Mouse (Mus musculus): ENCODE measurements around the gene Pip4p1. TPM values are rescaled to one million over a fixed set of nuclear protein-coding genes. Genes with fewer than 3 reads are reported as not detected.
"Not testable (repeated sequence)": the region's sequence is repeated elsewhere in the genome, so short reads cannot be mapped to it uniquely, and the experiment has no call there.

Pip4p1 gene
- polyA plus RNA-seq, 1 experiment, result 67.6 TPM

- Histone ChIP-seq H3K4me3 (replicated peaks; ENCODE audit: control insufficient read depth, low read depth, low read length) (peak overlapping the region; percentile 96), H3K4me1 (ENCODE audit: control insufficient read depth, insufficient read depth, low read length) (no peaks in the 10 kb centered on the region; the same call in none of the 2 replicates), H3K27ac (ENCODE audit: control insufficient read depth, insufficient read depth, low read depth, low read length, poor library complexity) (peak overlapping the region; percentile 97)
- WGBS, result 1% methylated on average over 38 of the region's 38 CpGs
- no peak for TF ChIP-seq POLR2A (IDR thresholded peaks at IDR 0.05; ENCODE audit: borderline replicate concordance, control insufficient read depth, low read depth, low read length)
- TF ChIP-seq CTCF (IDR thresholded peaks at IDR 0.05; ENCODE audit: control insufficient read depth, insufficient read depth, low read length), result no peak
Observed at GRCm38 (mm10) chr14:50925111-50925920, 5.3 kb downstream of the Pip4p1 start.

DNA sequence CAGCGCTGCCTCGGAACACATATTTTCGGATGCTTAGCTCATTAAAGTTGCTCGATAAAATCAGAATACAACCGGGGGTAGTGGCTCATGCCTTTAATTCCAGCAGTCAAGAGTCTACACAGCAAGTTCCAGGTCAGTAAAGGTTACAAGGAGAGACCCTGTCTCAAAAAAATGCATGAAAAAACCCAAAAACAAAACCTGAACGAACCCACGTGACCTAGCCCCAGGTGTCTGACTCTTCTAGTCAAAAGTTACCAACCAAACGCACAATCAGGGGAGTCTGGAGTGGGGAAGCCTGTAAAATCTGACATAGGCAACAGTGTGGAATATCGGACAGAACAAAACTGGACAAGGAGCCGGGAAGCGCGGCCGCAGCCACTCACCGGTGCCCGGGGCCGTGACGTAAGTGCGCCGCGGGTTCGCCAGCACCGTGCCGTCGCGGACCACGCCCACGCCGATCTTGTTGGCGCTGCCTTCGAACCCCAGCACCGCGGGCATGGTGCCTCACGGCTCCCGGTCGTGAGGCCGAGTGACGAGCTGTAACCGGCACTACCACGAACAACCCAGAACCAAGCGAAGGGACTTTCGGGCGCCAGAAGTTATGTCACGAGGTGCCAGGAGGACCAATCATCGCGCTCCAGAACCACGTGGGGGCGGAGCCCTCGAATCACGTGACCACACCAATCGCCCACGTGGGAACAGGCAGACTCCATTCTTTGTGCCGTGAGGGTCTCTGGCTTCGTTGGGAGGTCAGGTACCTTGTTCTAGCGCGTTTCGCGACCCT, 6.2 kb downstream of the Pip4p1 start, which contains the start of the genes Osgep and Apex1:
Gene Osgep, minus strand, starts transcription at position 613 of the 784 bp plus-strand sequence.
Gene Apex1, plus strand, starts transcription at position 688 of the 784 bp plus-strand sequence.
- under 1% methylated on average over 57 of the region's 57 CpGs for WGBS

DNA sequence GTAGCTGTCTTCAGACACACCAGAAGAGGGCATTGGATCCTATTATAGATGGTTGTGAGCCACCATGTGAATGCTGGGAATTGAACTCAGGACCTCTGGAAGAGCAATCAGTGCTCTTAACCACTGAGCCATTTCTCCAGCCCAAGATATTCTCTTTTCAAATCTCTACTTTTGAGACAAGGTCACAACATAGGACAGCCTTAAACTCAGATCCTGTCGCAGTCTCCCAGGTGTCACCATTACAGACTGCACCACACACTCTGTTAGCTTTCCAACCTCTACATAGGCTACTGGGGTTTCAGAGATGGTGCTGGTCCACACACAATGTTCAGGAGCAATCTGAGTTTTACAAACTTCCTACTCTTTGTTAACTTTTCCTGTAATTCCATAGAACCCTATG, 7.2 kb downstream of the Pip4p1 start:
- H3K4me1 ChIP-seq (ENCODE audit: control insufficient read depth, insufficient read depth, low read length); H3K27ac ChIP-seq (ENCODE audit: control insufficient read depth, insufficient read depth, low read depth, low read length, poor library complexity); H3K4me3 ChIP-seq (replicated peaks; ENCODE audit: control insufficient read depth, low read depth, low read length): not testable (repeated sequence)
- 60% methylated on average over 1 of the region's 1 CpGs for WGBS

More for the DNA sequence above, 6.2 kb downstream of the Pip4p1 start, which contains the start of the genes Osgep and Apex1:
- no peaks in the 10 kb centered on the region; the same call in none of the 2 replicates for H3K4me1 ChIP-seq (ENCODE audit: control insufficient read depth, insufficient read depth, low read length)
- peak within 1 kb of the TSS; percentile 97 for H3K27ac ChIP-seq (ENCODE audit: control insufficient read depth, insufficient read depth, low read depth, low read length, poor library complexity)
- H3K4me3 ChIP-seq (replicated peaks; ENCODE audit: control insufficient read depth, low read depth, low read length), result peak within 1 kb of the TSS; percentile 96
- TF ChIP-seq POLR2A (IDR thresholded peaks at IDR 0.05; ENCODE audit: borderline replicate concordance, control insufficient read depth, low read depth, low read length) (peak; percentile 84), CTCF (IDR thresholded peaks at IDR 0.05; ENCODE audit: control insufficient read depth, insufficient read depth, low read length) (0 out of 2 replicates have a peak, but pooled peaks have one; percentile 6)

DNA sequence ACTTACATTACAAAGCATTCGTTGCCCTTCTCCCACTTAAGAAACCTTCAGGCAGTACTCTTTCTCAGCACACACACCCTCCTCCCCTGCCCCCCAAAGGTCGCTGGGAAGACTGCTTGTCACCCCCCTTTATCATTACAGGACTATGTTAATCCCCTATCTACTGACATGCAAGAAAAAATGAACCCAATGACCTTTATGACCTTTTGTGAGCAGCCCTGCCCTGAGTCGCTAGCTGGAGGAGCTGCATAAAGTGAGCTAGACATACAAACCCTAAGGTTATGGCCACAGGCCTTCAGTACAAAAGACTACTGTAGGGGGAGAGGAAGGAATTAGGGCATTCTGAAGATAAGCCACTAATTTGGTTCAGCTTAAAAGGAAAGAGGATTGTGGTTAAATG, 19.3 kb downstream of the Pip4p1 start:
- 73% methylated on average over 3 of the region's 3 CpGs for WGBS
- Histone ChIP-seq H3K4me3 (replicated peaks; ENCODE audit: control insufficient read depth, low read depth, low read length) (no peak overlapping the region), H3K27ac (ENCODE audit: control insufficient read depth, insufficient read depth, low read depth, low read length, poor library complexity) (no peak overlapping the region), H3K4me1 (ENCODE audit: control insufficient read depth, insufficient read depth, low read length) (no peaks in the 10 kb centered on the region)
- TF ChIP-seq CTCF (IDR thresholded peaks at IDR 0.05; ENCODE audit: control insufficient read depth, insufficient read depth, low read length) (no peak), POLR2A (IDR thresholded peaks at IDR 0.05; ENCODE audit: borderline replicate concordance, control insufficient read depth, low read depth, low read length) (no peak)

- no peak overlapping the region for H3K4me3 ChIP-seq (replicated peaks; ENCODE audit: control insufficient read depth, low read depth, low read length)
- H3K27ac ChIP-seq (ENCODE audit: control insufficient read depth, insufficient read depth, low read depth, low read length, poor library complexity), result no peak overlapping the region
- H3K4me1 ChIP-seq (ENCODE audit: control insufficient read depth, insufficient read depth, low read length), result no peaks in the 10 kb centered on the region
- WGBS, result 41% methylated on average over 4 of the region's 4 CpGs
- no peak for TF ChIP-seq POLR2A (IDR thresholded peaks at IDR 0.05; ENCODE audit: borderline replicate concordance, control insufficient read depth, low read depth, low read length)
- no peak for TF ChIP-seq CTCF (IDR thresholded peaks at IDR 0.05; ENCODE audit: control insufficient read depth, insufficient read depth, low read length)
Observed at GRCm38 (mm10) chr14:50908126-50908525, 22.5 kb downstream of the Pip4p1 start.

- not testable (repeated sequence) for H3K4me3 ChIP-seq (replicated peaks; ENCODE audit: control insufficient read depth, low read depth, low read length); H3K27ac ChIP-seq (ENCODE audit: control insufficient read depth, insufficient read depth, low read depth, low read length, poor library complexity); H3K4me1 ChIP-seq (ENCODE audit: control insufficient read depth, insufficient read depth, low read length)
Observed at GRCm38 (mm10) chr14:50905327-50905726, 25.3 kb downstream of the Pip4p1 start.

- no peak for TF ChIP-seq POLR2A (IDR thresholded peaks at IDR 0.05; ENCODE audit: borderline replicate concordance, control insufficient read depth, low read depth, low read length)
- TF ChIP-seq CTCF (IDR thresholded peaks at IDR 0.05; ENCODE audit: control insufficient read depth, insufficient read depth, low read length), result no peak
- WGBS, result 93% methylated on average over 4 of the region's 4 CpGs
- H3K27ac ChIP-seq (ENCODE audit: control insufficient read depth, insufficient read depth, low read depth, low read length, poor library complexity), result no peak overlapping the region
- no peak overlapping the region for H3K4me3 ChIP-seq (replicated peaks; ENCODE audit: control insufficient read depth, low read depth, low read length)
- no peaks in the 10 kb centered on the region; the same call in 1 of the 2 replicates for H3K4me1 ChIP-seq (ENCODE audit: control insufficient read depth, insufficient read depth, low read length)
Observed at GRCm38 (mm10) chr14:50904828-50905129, 25.9 kb downstream of the Pip4p1 start.

DNA sequence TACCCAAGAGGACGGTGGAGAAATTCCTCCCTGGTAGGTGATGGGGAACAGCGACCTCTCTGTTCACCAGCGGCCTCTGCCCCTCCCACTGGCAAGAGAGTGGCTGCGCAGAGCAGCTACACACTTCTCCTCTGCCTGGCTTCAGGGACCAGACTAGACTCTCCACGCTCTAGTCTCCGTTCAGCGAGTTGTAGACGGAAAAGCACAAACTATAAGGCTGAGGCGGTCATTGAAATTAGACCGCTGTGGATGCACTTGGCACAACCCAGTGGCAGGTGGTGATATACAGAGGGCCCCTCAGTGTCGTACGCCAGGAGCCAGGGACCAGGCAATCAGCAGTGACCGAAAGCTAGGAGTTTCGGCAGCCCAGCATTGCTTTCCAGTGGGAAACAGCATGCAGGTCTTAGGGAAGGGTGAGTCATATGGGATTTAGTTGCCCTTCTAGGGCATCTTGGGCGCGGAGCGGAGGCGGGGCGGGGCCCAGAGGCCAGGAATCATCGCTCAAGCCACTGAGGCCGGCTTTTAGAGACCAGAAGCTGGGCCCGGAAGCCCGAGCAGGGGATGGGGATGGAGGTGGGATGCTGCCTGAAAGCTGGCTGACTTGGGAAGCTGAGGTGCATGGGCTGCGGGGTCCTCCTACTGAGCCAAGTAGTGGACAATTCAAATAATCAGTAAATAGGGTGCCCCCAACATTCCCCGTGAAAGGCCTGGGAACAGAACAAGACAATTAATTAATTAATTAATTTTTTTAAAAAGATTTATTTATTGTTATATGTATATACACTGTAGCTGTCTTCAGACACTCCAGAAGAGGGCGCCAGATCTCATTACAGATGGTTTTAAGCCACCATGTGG, 26.5 kb downstream of the Pip4p1 start:
- peak overlapping the region; percentile 0 for H3K4me3 ChIP-seq (replicated peaks; ENCODE audit: control insufficient read depth, low read depth, low read length)
- no peaks in the 10 kb centered on the region; the same call in 1 of the 2 replicates for H3K4me1 ChIP-seq (ENCODE audit: control insufficient read depth, insufficient read depth, low read length)
- 27% methylated on average over 26 of the region's 26 CpGs for WGBS
- TF ChIP-seq POLR2A (IDR thresholded peaks at IDR 0.05; ENCODE audit: borderline replicate concordance, control insufficient read depth, low read depth, low read length), result no peak
- TF ChIP-seq CTCF (IDR thresholded peaks at IDR 0.05; ENCODE audit: control insufficient read depth, insufficient read depth, low read length), result peak; percentile 42; the same call in 1 of the 2 replicates
- no peak overlapping the region for H3K27ac ChIP-seq (ENCODE audit: control insufficient read depth, insufficient read depth, low read depth, low read length, poor library complexity)

GRCm38 (mm10) chr14:50897992-50898391, 32.7 kb downstream of the Pip4p1 start:
- WGBS, result 15% methylated on average over 2 of the region's 2 CpGs

More at GRCm38 (mm10) chr14:50897992-50898391, 32.7 kb downstream of the Pip4p1 start:
- not testable (repeated sequence) for H3K4me3 ChIP-seq (replicated peaks; ENCODE audit: control insufficient read depth, low read depth, low read length); H3K27ac ChIP-seq (ENCODE audit: control insufficient read depth, insufficient read depth, low read depth, low read length, poor library complexity); H3K4me1 ChIP-seq (ENCODE audit: control insufficient read depth, insufficient read depth, low read length)
